Mouse (Mus musculus): Measurements from ENCODE around the gene Dnah6. TPM values are rescaled to one million over a fixed set of nuclear protein-coding genes. Genes with fewer than 3 reads are reported as not detected.

Dnah6 gene
- total RNA-seq, 2 experiments from 2014 or later: 0.41 to 0.50 TPM

DNA sequence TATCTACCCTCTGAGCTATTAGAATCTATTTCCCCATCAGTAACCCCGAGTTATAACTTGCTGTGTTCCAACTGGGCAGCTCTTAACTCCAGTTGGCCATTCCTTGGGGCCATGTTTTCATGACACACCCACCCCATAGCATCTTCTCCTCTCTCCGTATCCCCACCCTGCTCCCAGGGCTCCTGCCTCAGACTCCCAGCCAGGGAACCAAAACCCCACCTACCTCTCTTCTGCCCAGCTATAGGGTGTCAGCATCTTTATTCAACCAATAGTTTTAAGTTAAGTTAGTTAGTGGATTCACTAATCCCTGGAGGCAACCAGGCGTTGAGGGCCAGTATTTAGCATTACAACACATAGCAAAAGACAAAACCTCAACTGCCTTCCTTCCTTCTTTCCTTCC is 7.4 kb upstream of the Dnah6 start:
- DNase-seq: no peak
- intact Hi-C loops (cut with DNase I): loop anchor here (2.0 to 10.0 kb wide), 5 partner anchors 76 to 444 kb away; partner anchors contain the start of gene Tcf7l1

DNA sequence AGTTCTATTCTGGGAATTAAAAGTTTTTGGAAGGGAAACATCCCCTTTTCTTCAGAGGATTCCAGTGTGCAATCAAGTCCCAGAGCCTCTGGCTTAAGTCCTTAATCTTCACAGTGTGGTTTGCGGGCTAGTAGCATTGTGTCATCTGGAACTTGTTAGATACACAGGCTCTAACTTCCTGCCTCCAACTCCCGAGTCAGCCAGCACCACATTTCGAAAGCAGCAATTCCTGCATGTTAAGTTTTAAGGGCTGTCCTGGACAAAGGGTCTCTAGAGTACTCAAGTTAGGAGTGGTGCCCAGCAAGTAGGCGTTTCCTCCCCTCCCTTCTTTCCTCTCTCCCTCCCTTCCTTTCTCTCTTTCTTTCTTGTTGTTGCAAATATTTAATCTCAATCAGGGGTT is 7.0 kb upstream of the Dnah6 start:
- intact Hi-C loops (cut with DNase I): loop anchor here (2.0 to 10.0 kb wide), 5 partner anchors 76 to 444 kb away; partner anchors contain the start of gene Tcf7l1
- peak; percentile 51 to 56 for DNase-seq

DNA sequence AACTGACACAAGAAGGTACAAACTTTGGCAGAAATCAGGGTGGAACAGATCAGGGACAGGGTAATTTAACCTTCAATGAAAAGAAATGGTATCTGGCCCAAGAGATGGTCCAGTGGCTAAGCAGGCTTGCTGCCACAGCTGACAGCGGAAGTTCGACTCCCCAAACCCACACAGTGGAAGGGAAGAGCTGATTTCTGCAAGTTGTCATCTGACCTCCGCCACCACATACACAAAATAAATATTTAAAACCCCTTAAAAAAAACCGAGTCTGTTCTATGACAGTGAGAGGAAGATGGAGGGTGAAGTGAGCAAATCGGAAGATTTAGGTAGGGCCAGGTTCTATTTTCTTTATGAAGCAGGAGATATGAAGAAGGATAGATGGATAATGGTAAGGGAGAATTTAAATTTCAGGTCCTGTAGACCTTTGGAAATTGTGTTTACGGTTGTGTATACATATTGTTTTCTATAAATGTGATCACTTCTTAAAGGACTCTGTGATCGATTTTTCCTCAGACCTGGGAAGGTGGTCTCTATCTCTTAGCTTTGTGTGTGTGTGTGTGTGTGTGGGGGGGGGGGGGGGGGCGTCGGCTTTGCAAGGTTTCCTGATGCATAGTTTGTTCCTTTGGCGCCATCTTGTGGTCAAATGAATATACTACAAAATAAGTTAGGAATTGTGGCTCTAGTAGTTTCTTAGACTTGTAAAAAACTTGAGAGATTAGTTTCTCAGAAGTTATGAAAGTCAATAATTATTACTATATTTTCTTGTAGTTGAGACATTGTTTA is 6.1 kb upstream of the Dnah6 start:
- intact Hi-C loops (cut with DNase I): loop anchor here (2.0 to 10.0 kb wide), 5 partner anchors 75 to 443 kb away; partner anchors contain the start of gene Tcf7l1
- peak; percentile 46 to 76 for DNase-seq

DNA sequence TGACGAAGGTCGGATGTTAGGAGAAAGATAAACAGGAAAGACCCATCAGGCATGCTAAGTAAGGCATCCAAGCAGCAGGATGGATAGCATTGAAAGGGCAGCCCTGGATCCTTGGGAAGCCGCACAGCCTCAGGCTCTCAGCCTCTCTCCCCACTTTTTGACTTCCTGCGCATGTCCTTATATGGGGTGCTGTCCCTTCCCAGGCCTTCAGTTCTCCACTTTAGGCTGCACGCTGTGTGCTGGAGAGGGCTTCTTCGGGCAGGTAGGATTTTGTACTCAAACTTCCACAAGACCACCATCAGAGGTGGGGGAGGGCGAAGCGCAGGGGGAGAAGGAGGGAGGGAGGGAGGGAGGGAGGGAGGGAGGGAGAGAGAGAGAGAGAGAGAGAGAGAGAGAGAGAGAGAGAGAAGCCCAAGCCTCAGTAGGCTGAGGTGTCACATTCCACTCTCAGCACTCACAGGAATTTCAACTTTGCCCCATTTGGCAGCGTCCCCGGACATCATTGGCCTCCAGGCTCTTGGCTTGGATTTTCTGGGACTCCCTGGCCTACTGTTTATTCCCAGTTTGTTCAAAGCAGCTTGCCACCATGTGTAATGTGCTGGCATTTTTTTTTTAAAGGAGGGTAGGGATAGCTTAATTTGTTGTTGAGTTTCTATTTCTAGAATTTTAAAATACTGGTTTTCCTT is 1.5 kb upstream of the Dnah6 start:
- DNase-seq: peak; percentile 96
- intact Hi-C loops (cut with DNase I): loop anchor here (10.0 kb wide), 1 partner anchor 438 kb away; the partner anchor contains the start of gene Tcf7l1

DNA sequence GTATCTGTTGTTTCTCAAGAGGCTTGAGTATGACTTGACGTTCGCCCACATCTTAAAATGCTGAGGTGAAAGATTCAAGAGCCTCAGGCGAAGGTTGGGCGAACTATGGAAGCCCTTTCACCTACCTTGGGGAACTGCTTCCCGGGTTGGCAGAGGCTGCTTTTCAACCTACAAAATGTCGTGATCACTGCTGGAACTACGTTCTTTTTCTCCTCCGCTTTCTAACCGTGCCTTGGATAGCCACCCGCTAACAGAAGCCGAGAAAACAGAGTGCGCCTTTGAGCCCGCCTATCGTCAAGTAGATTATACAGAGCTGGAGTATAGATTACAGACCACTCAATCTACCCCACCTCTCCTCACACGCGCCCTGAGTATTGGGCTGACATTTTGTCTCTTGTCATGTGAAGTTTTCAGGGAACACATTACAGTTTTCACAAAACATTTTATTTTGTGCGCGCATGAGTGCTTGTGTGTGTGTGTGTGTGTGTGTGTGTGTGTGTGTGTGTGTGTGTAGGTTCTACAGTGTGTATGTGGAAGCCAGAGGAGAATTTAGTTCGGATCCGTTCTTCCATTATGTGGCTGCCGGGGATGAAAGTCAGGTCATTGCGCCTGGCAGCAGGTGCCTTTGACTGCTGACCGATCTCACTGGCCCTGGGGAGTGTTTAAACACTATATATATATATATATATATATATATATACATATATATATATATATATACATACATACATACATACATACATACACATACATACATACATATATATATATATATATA is 696 bp upstream of the Dnah6 start:
- no peak for DNase-seq
- intact Hi-C loops (cut with DNase I): loop anchor here (10.0 kb wide), 1 partner anchor 437 kb away; the partner anchor contains the start of gene Tcf7l1

DNA sequence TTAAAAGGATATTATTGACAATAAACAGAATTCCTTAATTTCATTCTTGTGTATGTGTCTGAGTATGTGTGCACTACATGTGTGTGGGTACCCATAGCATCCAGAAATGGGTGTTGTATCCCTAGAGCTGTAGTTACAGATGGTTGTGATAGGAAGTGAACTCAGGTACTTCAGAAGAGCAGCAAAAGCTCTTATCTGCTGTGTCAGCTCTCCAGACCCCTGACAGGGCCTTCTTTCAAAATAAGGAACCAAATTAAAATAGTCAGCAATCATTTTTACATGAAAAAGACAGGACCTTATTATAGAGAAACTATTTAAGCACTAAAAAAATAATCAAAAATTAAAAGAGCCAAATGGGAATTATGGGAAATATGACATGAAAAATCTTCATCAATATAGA is 9.8 kb downstream of the Dnah6 start:
- intact Hi-C loops (cut with DNase I): no loop called here
- DNase-seq: no peak

DNA sequence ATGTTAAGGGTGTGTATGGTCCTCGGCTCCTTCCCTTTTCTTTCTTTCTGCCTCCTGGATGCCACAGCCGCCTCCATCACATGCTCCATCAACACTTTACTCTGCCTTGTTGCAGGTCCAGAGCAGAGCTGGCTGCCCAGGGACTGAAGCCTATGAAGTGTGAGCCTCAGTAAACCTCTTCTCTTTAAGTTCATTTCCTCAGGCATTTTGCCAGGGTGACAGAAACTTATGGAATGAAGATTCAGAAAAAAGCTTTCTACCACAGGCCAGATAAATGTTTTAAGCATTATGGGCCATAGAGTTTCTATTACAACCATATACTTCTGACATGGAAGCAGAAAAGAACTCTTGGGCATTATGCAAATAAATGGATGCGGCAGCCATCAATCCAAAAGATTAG is 10.4 kb downstream of the Dnah6 start:
- no peak for DNase-seq
- intact Hi-C loops (cut with DNase I): no loop called here

DNA sequence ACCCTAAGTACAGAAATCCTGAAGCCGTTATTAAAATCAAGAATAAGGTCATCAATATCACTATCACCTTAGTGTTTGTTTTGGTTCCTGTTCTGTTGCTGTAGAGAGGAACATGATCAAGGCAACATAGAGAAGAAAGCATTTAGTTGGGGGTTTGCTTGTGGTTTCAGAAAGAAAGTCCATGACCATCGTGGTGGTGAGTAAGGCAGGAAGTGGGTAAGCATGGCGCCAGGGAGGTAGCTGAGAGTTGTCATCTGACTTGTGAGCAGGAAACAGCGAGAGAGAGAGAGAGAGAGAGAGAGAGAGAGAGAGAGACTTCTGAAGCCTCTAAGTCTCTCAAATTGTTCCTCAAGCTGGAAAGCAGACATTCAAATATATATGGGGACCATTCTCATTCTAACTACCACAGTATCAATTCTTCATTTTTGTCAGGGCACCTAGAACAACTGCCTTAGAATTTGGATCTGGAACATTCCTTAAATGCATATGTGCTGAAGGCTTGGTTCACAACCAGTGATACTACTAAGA is 10.9 kb downstream of the Dnah6 start:
- intact Hi-C loops (cut with DNase I): no loop called here
- DNase-seq: no peak

DNA sequence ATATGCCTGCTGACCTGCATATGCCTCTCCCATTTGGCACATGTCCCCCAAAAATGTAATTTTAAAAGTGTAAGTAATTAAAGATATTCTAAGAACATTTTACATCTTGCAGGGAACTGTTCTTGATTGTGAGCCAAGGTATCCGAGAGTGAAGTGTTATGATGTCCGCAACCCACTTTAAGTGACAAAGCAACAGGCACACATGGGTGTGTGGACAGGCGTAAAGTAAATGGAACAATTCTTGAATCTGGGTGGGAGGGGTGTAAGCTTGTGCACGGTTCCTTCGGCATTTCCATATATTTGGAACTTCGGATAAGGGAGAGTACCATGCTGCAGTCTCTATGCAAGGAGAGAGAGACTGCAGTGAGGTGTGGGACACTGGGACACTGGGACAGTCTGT is 11.9 kb downstream of the Dnah6 start:
- intact Hi-C loops (cut with DNase I): no loop called here
- no peak for DNase-seq

DNA sequence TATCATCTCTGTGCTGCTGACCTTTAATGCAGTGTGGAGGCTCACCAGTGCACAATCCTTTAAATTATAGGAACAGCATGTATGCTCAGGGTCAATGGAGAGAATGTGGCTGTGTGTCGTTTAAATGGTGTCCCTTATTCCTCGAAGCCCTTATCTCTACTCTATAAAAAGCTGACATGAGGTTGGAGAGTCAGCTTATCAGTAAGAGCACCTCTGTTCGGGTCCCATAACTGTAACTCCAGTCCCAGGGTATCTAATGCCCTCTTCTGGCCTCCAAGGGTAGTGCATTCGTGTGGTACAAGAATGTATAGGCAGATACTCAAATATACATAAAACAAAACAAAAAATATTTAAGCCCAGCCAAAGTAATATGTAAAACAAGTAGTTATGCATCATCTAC is 16.5 kb downstream of the Dnah6 start:
- intact Hi-C loops (cut with DNase I): no loop called here

DNA sequence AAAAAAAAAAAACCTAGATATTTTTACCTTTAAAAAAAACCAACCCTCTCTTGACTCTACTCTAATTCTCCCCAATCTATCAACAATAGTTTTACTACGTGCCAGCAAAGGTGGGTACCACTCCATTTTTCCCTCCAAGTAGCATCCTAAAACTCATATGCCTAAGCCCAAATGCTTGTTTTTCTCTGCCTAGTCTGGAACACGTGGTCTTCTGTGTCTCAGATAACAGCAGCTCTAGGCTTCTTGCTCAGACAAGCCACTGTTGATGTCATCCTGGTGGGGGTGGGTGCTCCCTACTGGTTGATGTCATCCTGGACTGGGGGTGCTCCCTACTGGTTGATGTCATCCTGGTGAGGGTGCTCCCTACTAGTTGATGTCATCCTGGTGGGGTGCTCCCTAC is 17.7 kb downstream of the Dnah6 start:
- intact Hi-C loops (cut with DNase I): no loop called here
- DNase-seq: no peak

More for the DNA sequence above, 16.5 kb downstream of the Dnah6 start:
- DNase-seq: no peak

DNA sequence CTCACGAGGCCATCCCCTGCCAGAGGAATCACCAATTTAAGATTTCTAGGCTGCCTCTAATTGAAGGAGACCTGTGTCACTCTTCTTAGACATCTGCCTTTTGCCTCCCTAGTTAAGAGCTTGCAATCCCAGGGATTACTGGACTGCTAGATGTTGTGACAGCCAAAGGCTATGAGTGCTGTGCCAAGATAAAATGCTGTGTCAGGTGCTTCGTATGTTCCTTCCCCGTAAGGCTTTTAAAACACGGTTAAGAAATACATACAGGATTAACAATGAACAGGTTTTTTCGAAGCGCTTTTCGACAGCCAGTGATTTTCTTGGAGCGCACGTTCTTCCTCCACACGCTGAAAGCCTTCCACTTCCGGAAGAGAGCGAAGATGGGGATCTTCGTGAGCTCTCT is 26.2 kb downstream of the Dnah6 start:
- intact Hi-C loops (cut with DNase I): no loop called here
- no peak for DNase-seq

DNA sequence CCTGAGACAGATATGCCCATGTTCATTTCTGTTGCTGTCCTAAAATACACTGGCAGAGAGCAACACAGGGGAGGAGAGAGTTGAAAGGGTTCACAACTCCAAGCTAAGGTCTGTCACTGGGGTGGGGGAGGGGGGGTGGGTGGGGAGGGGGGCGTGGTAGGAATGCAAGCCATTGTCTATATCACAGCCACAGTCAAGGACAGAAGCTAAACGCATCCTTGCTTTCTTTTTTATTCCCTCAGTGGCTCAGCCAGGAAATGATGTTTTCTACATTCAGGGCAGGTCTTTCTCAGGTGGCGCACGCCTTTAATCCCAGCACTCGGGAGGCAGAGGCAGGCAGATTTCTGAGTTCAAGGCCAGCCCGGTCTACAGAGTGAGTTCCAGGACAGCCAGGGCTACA is 30.7 kb downstream of the Dnah6 start:
- no peak for DNase-seq
- intact Hi-C loops (cut with DNase I): no loop called here

DNA sequence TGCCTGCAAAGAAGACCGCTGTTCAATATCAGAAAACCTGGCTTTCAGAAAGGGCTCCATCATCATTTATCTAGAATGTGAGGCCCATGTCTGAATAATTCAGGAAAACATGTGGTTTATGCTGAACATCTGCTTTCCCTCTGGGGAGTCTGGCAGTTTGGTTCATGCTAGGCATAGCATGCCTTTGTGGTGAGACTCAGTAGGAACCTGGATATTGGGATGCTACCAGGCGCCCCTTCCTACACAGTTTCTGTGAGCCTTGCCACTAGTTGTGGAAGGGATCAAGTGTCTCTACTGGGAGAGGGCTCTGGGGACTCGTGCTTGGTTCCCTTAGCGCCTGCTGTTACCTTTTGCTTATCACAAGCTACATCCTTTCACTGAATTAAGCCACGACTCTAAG is 37.2 kb downstream of the Dnah6 start:
- no peak for DNase-seq
- intact Hi-C loops (cut with DNase I): no loop called here

DNA sequence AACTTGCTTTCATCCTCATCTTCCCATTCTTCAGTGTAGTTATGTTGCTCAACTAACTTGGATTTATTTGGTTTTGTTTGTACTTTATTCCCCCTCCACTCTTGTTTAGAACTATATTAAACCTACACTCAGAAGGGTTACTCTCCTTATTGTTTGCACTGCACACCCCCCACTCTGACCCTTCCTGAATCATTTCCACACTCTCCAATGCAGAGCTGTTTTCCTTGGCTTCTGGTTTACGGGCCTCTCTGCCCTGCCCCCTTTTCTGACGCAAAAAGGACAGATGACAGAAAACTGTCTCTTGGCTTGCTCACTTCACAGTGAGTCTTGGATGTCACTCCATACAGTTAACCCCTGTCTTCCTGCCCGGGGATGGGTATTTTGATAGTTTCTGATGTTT is 38.5 kb downstream of the Dnah6 start:
- DNase-seq: no peak
- intact Hi-C loops (cut with DNase I): no loop called here

DNA sequence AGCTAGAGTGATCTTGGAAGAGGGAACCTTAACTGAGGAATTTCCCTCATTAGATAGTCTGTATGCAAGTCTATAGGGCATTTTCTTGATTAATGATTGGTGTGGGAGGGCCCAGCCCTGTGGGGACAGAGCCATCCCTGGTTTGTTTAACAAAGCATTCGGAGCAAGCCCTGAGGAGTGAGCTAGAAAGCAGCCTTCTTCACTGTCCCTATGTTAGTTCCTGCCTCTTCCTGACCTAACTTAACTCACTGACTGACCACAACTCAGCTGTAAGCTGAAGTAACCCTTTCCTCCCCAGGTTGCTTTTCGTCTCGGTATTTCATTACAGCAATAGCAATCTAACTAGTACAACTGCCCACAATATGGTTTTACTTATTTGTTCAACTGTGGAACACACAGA is 39.0 kb downstream of the Dnah6 start:
- no peak for DNase-seq
- intact Hi-C loops (cut with DNase I): no loop called here

DNA sequence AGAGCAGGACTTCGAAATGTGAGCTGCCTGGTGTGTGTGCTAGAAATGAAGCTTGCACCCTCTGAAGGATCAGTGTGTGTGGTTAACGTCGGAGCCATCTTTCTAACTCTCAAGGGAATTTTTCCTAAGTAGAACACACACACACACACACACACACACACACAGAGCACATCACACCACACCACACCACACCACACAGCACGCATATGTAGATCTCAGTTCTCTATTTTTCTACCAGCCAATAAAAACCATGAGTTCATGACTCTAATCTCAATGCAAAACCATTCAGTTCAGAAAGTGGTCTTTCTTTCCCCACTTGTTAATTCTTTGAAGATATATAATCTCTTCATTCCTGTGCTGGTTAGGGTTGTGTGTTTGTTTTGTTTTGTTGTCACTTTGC is 39.4 kb downstream of the Dnah6 start:
- intact Hi-C loops (cut with DNase I): no loop called here
- no peak for DNase-seq

DNA sequence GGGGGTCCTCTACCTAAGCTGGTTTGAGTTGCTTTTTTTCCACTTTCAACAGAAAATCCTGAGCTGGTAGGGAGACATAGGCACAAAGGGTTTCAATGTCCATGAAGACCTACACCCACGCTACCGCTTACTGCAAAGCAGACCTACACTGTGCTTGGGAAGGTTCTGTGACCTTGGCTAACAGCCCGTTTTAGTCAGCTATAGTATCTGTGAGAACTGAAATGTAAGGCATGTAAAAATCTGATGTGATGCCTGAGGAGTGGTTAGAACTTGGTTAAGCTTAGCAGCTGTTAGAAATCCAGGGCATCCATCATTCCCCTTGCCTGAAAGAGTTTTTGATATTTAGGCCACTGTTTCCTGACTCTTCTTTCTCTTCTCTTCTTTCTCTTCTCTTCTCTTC is 46.3 kb downstream of the Dnah6 start:
- intact Hi-C loops (cut with DNase I): no loop called here
- no peak for DNase-seq

DNA sequence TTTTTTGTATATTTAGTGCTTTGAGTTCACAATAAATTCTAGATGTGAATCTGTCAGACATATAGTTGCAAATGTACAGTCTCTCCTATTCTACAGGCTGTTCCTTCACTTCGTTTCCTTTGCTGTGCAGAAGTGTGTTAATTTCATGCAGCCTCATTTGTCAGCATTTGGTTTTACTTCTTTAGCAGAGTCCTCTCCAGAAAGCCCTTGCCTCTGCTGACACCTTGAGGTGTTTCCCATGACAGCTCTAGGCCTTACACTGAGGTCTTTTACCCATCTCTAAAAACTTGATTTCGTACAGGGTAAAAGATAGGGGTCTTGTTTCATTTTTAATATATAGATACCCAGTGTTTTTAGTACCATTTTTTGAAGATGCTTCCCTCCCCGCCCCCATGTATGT is 54.2 kb downstream of the Dnah6 start:
- DNase-seq: no peak
- intact Hi-C loops (cut with DNase I): no loop called here

DNA sequence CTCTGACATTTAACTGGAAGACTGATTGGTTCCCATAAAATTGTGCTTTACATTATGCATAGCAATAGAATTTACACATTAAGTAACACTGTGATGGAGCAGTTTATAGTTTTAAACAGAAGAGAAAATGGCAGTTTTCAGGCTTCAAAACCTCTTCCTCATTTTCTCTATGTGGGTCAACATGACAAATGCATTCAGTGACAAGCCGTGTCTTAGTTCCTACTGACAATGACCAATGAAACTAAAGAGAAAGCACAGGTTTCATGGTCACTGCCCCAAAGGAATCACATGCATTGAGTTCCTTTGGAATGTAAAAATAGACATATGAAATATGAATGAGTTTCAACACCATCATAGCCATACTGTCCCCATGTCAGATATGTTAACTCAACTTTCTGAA is 58.5 kb downstream of the Dnah6 start:
- DNase-seq: no peak
- intact Hi-C loops (cut with DNase I): no loop called here

DNA sequence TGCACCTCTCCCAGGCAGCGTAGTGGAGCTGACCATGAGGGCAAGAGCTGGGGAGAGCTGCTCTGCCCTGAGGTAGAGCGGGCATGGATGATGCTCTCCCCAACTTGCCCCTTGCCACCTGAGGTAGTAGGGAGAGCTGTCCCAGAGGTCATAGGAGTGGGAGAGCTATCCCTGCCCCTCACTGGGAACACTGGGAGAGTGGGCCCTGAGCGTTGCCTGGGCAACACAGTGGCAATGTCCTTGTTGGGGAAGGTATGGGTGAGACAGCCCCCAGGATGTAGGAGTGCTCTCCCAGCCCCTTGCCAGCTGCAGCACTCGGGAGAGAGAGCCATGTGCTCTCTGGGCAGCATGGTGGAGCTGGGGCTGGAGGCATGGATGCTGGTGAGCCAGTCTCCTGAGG is 60.1 kb downstream of the Dnah6 start:
- intact Hi-C loops (cut with DNase I): no loop called here
- DNase-seq: no peak

All from heart, postnatal 10 days (tissue).